Mouse (Mus musculus) heart, embryonic 10.5 days (tissue): ENCODE data around the gene Cwc22. TPM values are rescaled to one million over a fixed set of nuclear protein-coding genes. Genes with fewer than 3 reads are reported as not detected.
"Not testable (repeated sequence)": the region's sequence is repeated elsewhere in the genome, so short reads cannot be mapped to it uniquely, and the experiment has no call there.

Experiments
- DNase-seq: peaks from one replicate; pipeline ENCODE4 v3.0.0-alpha.2; 2017; ENCODE audit warnings: low spot score
- H3K27ac ChIP-seq: fragments of 300-500 bp; sonication (generic); 2 replicates; pipeline ENCODE4 v1.5.1; 2016; ENCODE audit warnings: mild to moderate bottlenecking
- H3K27me3 ChIP-seq: fragments of 300-500 bp; sonication (generic); 2 replicates; pipeline ENCODE4 v1.6.1; 2016; ENCODE audit warnings: mild to moderate bottlenecking; ENCODE audit not compliant: poor library complexity, insufficient read depth, severe bottlenecking
- H3K36me3 ChIP-seq: fragments of 300-500 bp; sonication (generic); 2 replicates; pipeline ENCODE4 v1.6.1; 2016; ENCODE audit warnings: mild to moderate bottlenecking, moderate library complexity
- H3K4me1 ChIP-seq: fragments of 300-500 bp; sonication (generic); 2 replicates; pipeline ENCODE4 v1.6.1; 2016; ENCODE audit warnings: mild to moderate bottlenecking
- H3K4me3 ChIP-seq: fragments of 300-500 bp; sonication (generic); 2 replicates; pipeline ENCODE4 v1.5.1; 2016; ENCODE audit warnings: mild to moderate bottlenecking, moderate library complexity
- H3K9me3 ChIP-seq: fragments of 300-500 bp; sonication (generic); 2 replicates; pipeline ENCODE4 v1.6.1; 2016; ENCODE audit warnings: mild to moderate bottlenecking, moderate library complexity
- WGBS: fragments of 180-500 bp; shearing (Covaris S2); methylation state at CpG from one replicate; pipeline ENCODE4 v1.1.7; 2016; 5-methylcytosine and 5-hydroxymethylcytosine counted together
- polyA plus RNA-seq: library from polyadenylated mRNA; unstranded; fragments of >200 nt; fragmentation: Nextera tagmentation; extraction: Ambion mirVana; gene quantifications from 2 replicates; pipeline ENCODE4 v1.2.1, GENCODE M21; 2016

Cwc22 gene
- polyA plus RNA-seq, 1 experiment from 2014 or later: 30.3 TPM

GRCm38 (mm10) chr2:77898436-77898835 is 47.7 kb downstream of the Cwc22 start:
- Histone ChIP-seq H3K27me3 (no peaks in the 10 kb centered on the region), H3K27ac (no peak overlapping the region), H3K4me3 (no peak overlapping the region), H3K9me3 (no peaks in the 10 kb centered on the region), H3K4me1 (no peaks in the 10 kb centered on the region), H3K36me3 (peaks cover 84% of the 10 kb centered on the region)
- 99% methylated on average over 2 of the region's 2 CpGs for WGBS
- DNase-seq: no peak

- WGBS: 83% methylated on average over 5 of the region's 5 CpGs
- Histone ChIP-seq H3K9me3 (no peaks in the 10 kb centered on the region), H3K4me3 (no peak overlapping the region), H3K36me3 (peaks cover 84% of the 10 kb centered on the region), H3K4me1 (no peaks in the 10 kb centered on the region), H3K27ac (no peak overlapping the region), H3K27me3 (no peaks in the 10 kb centered on the region)
- DNase-seq: no peak
Observed at GRCm38 (mm10) chr2:77897988-77898387, 48.2 kb downstream of the Cwc22 start.

GRCm38 (mm10) chr2:77897558-77897899 is 48.6 kb downstream of the Cwc22 start:
- Histone ChIP-seq H3K4me1 (no peaks in the 10 kb centered on the region), H3K4me3 (no peak overlapping the region), H3K27me3 (no peaks in the 10 kb centered on the region), H3K36me3 (peaks cover 84% of the 10 kb centered on the region), H3K27ac (no peak overlapping the region), H3K9me3 (no peaks in the 10 kb centered on the region)
- whole genome bisulfite sequencing: 85% methylated on average over 3 of the region's 3 CpGs
- no peak for DNase-seq

- Histone ChIP-seq H3K9me3 (no peaks in the 10 kb centered on the region), H3K27ac (no peak overlapping the region), H3K36me3 (peaks cover 79% of the 10 kb centered on the region), H3K27me3 (no peaks in the 10 kb centered on the region), H3K4me1 (no peaks in the 10 kb centered on the region), H3K4me3 (no peak overlapping the region)
- DNase-seq: no peak
- WGBS: 93% methylated on average over 12 of the region's 12 CpGs
Observed at GRCm38 (mm10) chr2:77896843-77897557, 49.2 kb downstream of the Cwc22 start.

- H3K9me3 ChIP-seq, H3K4me1 ChIP-seq, H3K4me3 ChIP-seq, H3K27ac ChIP-seq, DNase-seq, H3K27me3 ChIP-seq: not testable (repeated sequence)
- peaks cover 69% of the 10 kb centered on the region for H3K36me3 ChIP-seq
- 91% methylated on average over 16 of the region's 16 CpGs for WGBS
Observed at GRCm38 (mm10) chr2:77895906-77896570, 50.1 kb downstream of the Cwc22 start.

GRCm38 (mm10) chr2:77894896-77895295 is 51.3 kb downstream of the Cwc22 start:
- H3K27ac ChIP-seq: no peak overlapping the region
- no peaks in the 10 kb centered on the region for H3K4me1 ChIP-seq
- no peak overlapping the region for H3K4me3 ChIP-seq
- peaks cover 65% of the 10 kb centered on the region for H3K36me3 ChIP-seq
- WGBS: 95% methylated on average over 8 of the region's 8 CpGs
- no peaks in the 10 kb centered on the region for H3K27me3 ChIP-seq
- no peaks in the 10 kb centered on the region for H3K9me3 ChIP-seq
- no peak for DNase-seq

- WGBS: 96% methylated on average over 8 of the region's 8 CpGs
- H3K36me3 ChIP-seq: peaks cover 51% of the 10 kb centered on the region
- no peak for DNase-seq
- no peaks in the 10 kb centered on the region for H3K27me3 ChIP-seq
- H3K4me3 ChIP-seq: no peak overlapping the region
- no peak overlapping the region for H3K27ac ChIP-seq
- no peaks in the 10 kb centered on the region for H3K9me3 ChIP-seq
- H3K4me1 ChIP-seq: no peaks in the 10 kb centered on the region
Observed at GRCm38 (mm10) chr2:77893505-77893904, 52.7 kb downstream of the Cwc22 start.

- 88% methylated on average over 4 of the region's 4 CpGs for WGBS
- H3K4me3 ChIP-seq: no peak overlapping the region
Observed at GRCm38 (mm10) chr2:77892573-77892972, 53.6 kb downstream of the Cwc22 start.

GRCm38 (mm10) chr2:77890836-77891438 is 55.2 kb downstream of the Cwc22 start:
- H3K4me1 ChIP-seq: no peaks in the 10 kb centered on the region
- 90% methylated on average over 5 of the region's 5 CpGs for WGBS
- DNase-seq: no peak
- H3K27ac ChIP-seq: no peak overlapping the region
- H3K36me3 ChIP-seq: peaks cover 29% of the 10 kb centered on the region
- no peaks in the 10 kb centered on the region for H3K9me3 ChIP-seq
- H3K4me3 ChIP-seq: no peak overlapping the region
- H3K27me3 ChIP-seq: no peaks in the 10 kb centered on the region

More at GRCm38 (mm10) chr2:77892573-77892972, 53.6 kb downstream of the Cwc22 start:
- no peaks in the 10 kb centered on the region for H3K27me3 ChIP-seq
- no peaks in the 10 kb centered on the region for H3K9me3 ChIP-seq
- H3K4me1 ChIP-seq: no peaks in the 10 kb centered on the region
- H3K27ac ChIP-seq: no peak overlapping the region
- H3K36me3 ChIP-seq: peaks cover 42% of the 10 kb centered on the region
- no peak for DNase-seq

- WGBS: 94% methylated on average over 6 of the region's 6 CpGs
- DNase-seq: no peak
Observed at GRCm38 (mm10) chr2:77889949-77890348, 56.2 kb downstream of the Cwc22 start.

GRCm38 (mm10) chr2:77889401-77889800 is 56.8 kb downstream of the Cwc22 start:
- Histone ChIP-seq H3K27me3 (no peaks in the 10 kb centered on the region), H3K4me1 (no peaks in the 10 kb centered on the region), H3K9me3 (no peaks in the 10 kb centered on the region), H3K36me3 (peaks cover 17% of the 10 kb centered on the region), H3K4me3 (no peak overlapping the region), H3K27ac (no peak overlapping the region)
- 94% methylated on average over 5 of the region's 5 CpGs for WGBS
- DNase-seq: no peak

More at GRCm38 (mm10) chr2:77889949-77890348, 56.2 kb downstream of the Cwc22 start:
- no peaks in the 10 kb centered on the region for H3K9me3 ChIP-seq
- no peaks in the 10 kb centered on the region for H3K4me1 ChIP-seq
- H3K36me3 ChIP-seq: peaks cover 22% of the 10 kb centered on the region
- no peaks in the 10 kb centered on the region for H3K27me3 ChIP-seq
- H3K4me3 ChIP-seq: no peak overlapping the region
- no peak overlapping the region for H3K27ac ChIP-seq

GRCm38 (mm10) chr2:77888826-77889225 is 57.3 kb downstream of the Cwc22 start:
- H3K36me3 ChIP-seq: peaks cover 13% of the 10 kb centered on the region
- H3K27ac ChIP-seq: no peak overlapping the region
- no peak overlapping the region for H3K4me3 ChIP-seq
- 76% methylated on average over 2 of the region's 2 CpGs for WGBS
- no peaks in the 10 kb centered on the region for H3K27me3 ChIP-seq
- no peaks in the 10 kb centered on the region for H3K9me3 ChIP-seq
- no peaks in the 10 kb centered on the region for H3K4me1 ChIP-seq
- DNase-seq: no peak

- no peak overlapping the region for H3K27ac ChIP-seq
- H3K36me3 ChIP-seq: peaks cover 5% of the 10 kb centered on the region; the same call in 1 of the 2 replicates
- DNase-seq: no peak
- H3K4me1 ChIP-seq: no peaks in the 10 kb centered on the region
- no peaks in the 10 kb centered on the region for H3K9me3 ChIP-seq
- 84% methylated on average over 6 of the region's 6 CpGs for WGBS
- H3K4me3 ChIP-seq: no peak overlapping the region
- H3K27me3 ChIP-seq: no peaks in the 10 kb centered on the region
Observed at GRCm38 (mm10) chr2:77888056-77888455, 58.1 kb downstream of the Cwc22 start.
